Mouse (Mus musculus): ENCODE measurements at regions not wholly inside any gene's neighbourhood (a gene's known extent, or its start where the extent isn't known, plus 50 kb on each side); places are given as distances from the start of the nearest gene placed in this dataset.

DNA sequence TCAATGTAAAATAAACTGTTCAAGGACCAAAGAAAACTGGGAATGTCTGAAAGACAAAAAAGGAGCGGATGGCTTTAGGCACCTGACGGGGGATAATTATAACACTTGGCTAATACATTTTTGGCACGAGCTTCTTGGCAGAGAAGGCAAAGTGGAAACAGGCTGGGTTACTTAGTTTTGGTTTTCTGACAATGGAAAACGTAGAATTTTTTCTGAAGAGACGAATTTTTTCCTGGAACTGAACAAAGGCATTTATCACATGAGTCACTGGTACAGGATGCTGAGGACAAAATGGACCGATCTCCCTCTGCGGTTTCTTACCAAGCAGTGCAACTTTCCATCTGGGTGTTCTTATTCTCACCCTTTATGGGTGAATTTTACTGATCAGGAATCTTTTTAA is 143.2 kb upstream of the Slit3 start:
- no peak for DNase-seq (ENCODE audit: low spot score in 2 of 2)

GRCm38 (mm10) chr11:34975771-34976302 is 142.4 kb upstream of the Spdl1 start:
- no peak for DNase-seq (ENCODE audit: low spot score in 2 of 2)

GRCm38 (mm10) chr11:34973467-34973921 is 140.1 kb upstream of the Spdl1 start:
- no peak for DNase-seq (ENCODE audit: low spot score in 2 of 2)

DNA sequence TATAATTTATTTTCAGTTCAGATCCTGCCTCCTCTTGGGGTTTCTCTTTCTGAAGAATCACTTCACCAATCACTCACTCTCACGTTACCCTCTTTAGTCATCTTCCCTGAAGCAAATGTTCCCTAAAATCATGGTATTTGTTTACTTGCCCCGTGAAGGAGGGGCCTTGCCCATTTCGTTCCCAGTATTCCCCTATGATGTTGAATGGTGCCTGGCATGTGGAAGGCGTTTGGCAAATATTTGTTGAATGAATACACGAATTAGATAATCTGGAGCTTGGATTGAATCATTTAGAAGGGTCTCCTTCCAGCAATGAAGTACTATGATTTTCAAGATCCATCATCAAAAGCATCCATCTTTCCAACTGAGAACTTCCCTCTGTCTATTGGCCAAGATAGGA is 139.6 kb upstream of the Spdl1 start:
- no peak for DNase-seq (ENCODE audit: low spot score in 2 of 2)

- DNase-seq (ENCODE audit: low spot score in 2 of 2): no peak
Observed at GRCm38 (mm10) chr11:34959291-34959690, 125.8 kb upstream of the Spdl1 start.

DNA sequence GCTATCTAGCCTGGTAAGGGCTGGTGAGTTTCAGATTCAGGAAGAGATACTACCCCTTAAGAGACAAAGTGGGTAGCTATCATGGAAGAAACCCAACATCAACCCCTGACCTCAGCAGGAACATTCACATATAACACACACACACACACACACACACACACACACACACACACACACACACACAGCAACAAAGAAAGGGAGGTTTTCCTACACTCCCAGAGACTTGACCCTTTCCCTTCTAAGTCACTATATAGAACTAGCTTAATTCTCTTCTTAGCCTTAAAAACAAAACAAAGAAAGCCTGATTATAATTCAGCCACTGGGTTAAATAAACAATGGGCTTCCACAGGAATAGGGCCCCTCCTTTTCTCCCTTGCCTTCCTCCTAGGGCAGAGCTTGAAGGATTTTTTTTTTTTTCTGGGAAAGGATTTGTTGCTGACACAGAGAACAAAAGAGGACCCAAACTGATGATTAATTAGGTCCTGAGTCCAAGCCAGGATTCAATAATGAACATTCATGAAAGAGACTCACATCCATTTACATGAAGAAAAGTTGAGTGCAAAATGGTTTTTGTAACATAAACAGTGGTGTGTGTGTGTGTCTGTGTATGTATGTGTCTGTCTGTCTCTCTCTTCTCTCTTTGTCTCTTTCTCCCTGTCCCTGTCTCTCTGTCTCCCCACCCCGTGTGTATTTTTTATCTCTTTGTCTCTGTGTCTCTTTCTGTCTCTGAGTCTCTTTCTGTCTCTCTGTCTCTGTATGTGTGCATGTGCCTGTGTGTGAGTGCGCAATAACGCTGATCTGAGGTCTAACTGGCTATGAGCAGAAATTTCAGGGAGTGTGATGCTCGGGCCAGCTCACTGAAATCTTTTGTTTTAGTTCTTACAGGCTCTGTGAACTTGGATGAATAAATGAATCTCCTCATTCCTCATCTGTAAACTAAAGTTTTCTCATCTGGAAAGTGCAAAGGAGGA is 108.3 kb upstream of the Spdl1 start:
- DNase-seq (ENCODE audit: low spot score in 2 of 2): no peak

DNA sequence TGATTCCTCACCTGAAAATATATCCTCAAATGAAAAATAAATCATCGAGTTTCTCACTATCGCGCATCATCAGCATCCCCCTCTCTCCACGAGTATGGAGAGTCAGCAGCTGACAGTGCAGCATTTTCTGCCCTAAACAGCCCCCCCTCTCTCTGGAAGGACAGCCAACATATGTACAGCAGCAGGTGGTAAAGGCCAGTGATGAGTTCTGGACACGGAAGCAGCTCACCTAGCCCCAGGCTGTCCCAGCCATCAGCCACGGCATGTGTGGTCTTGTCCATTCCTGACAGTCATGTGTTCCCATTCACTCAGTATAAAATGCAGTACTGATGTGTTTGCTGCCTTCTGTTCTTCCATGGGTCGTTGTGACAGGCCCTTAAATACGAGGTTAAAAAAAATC is 106.7 kb upstream of the Spdl1 start:
- no peak for DNase-seq (ENCODE audit: low spot score in 2 of 2)

DNA sequence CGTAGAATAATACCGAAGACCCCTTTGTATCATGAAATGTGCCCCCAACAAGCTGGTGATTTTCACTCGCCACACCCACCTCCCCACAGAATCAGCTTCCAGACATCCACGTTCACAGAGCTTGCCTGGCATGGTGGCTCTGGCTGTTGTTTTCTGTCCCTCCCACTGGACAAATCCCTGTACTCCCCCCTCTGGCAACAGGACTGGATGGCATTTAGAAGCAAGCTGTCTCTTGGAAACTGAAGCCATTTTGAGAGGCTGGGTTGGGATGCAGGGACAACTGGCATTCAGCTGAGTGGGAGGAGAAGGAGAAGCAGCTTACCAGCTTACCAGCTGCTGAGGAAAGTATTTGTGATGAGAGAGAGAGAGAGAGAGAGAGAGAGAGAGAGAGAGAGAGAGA is 105.6 kb upstream of the Spdl1 start:
- no peak for DNase-seq (ENCODE audit: low spot score in 2 of 2)

GRCm38 (mm10) chr11:34932191-34932590 is 98.8 kb upstream of the Spdl1 start:
- no peak for DNase-seq (ENCODE audit: low spot score in 2 of 2)

- DNase-seq (ENCODE audit: low spot score in 2 of 2): no peak
Observed at GRCm38 (mm10) chr11:34917175-34917574, 83.7 kb upstream of the Spdl1 start.

DNA sequence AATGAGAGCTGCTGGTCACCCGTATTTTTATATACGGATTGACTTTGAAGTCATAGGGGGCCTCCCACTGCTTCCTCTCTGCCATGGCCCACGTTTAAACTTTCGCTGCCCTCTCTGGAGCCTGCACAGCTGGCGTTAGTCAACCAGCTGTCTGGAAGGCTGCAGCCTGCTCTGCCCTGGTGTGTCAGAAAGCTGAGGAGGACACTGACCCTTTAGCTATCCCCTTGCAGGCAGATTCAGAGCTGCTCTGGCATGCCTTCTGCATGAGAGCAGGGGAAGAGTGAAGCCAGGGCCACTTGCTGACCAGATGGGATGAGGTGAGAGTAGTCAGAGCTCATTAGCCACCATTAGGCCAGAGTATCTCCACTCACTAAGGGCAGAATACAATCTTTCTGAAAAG is 76.4 kb upstream of the Spdl1 start:
- no peak for DNase-seq (ENCODE audit: low spot score in 2 of 2)

GRCm38 (mm10) chr11:34904271-34904670 is 70.8 kb upstream of the Spdl1 start:
- DNase-seq (ENCODE audit: low spot score in 2 of 2): no peak

DNA sequence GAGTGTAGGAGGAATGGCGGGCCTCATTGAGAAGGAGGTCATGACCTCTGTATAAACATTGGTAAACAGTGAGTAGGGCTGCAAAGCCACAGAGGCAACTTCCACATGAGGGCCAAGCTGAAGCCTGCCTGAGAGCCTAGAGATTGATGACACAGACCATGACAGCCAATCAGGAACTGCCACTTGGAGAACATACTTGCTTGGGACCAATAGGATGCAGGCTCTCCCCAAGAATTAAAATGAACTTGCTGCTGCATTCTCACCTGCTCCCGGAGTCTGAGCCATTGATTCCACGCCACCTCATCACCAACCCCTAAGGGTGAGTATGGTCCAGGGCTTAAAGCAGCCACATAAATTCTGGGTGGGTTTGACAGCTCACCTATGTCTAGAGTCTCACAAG is 66.0 kb upstream of the Spdl1 start:
- peak in 1 of 2 experiments; percentile 27 for DNase-seq (ENCODE audit: low spot score in 2 of 2)

GRCm38 (mm10) chr11:34895624-34896023 is 62.2 kb upstream of the Spdl1 start:
- DNase-seq (ENCODE audit: low spot score in 2 of 2): no peak

DNA sequence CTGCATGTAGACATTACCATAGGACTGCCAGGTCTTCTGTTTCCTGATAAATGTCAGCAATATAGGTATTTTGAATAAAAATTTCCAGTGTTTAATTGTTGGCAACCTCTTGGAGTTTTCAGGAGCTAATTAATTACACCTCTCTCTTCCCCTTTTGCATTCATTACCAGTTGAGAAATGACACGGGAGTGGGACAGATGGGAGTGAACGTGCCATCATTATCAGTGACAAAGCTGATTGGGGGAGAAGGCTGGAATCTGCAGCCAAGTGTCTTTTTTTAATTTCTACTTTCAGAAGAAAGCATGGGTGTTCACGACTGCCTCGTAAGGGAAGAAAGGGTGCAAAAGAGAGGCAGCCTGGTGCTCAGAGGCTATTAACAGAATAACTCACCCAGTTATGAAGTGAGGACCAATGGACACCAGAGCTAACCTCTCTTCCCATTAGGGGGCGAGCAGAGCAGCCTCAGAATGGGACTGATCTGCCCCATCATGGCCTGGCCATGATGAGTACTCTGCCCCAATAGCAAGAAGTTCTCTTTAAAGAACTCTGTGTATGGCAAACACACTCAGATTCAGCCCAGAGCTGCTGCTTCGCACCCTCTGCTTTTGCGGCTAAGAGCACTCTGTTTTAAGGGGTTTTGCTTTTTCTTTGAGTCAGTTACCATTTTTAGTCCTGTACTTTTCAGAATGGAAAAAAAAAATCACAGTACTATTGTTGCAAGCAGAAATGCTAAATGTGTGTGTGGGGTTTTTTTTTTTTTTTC is 55.1 kb upstream of the Spdl1 start:
- no peak for DNase-seq (ENCODE audit: low spot score in 2 of 2)

- no peak for DNase-seq (ENCODE audit: low spot score in 2 of 2)
Observed at GRCm38 (mm10) chr11:34887587-34887986, 54.1 kb upstream of the Spdl1 start.
